Mouse (Mus musculus) 416B (cell line): ENCODE data around the gene Znrd1.
"Not testable (repeated sequence)": the region's sequence is repeated elsewhere in the genome, so short reads cannot be mapped to it uniquely, and the experiment has no call there.

Source experiments
- DNase-seq: peaks from one replicate; pipeline ENCODE4 v3.0.0; 2011; ENCODE audit warnings: low read depth

Znrd1 gene

DNA sequence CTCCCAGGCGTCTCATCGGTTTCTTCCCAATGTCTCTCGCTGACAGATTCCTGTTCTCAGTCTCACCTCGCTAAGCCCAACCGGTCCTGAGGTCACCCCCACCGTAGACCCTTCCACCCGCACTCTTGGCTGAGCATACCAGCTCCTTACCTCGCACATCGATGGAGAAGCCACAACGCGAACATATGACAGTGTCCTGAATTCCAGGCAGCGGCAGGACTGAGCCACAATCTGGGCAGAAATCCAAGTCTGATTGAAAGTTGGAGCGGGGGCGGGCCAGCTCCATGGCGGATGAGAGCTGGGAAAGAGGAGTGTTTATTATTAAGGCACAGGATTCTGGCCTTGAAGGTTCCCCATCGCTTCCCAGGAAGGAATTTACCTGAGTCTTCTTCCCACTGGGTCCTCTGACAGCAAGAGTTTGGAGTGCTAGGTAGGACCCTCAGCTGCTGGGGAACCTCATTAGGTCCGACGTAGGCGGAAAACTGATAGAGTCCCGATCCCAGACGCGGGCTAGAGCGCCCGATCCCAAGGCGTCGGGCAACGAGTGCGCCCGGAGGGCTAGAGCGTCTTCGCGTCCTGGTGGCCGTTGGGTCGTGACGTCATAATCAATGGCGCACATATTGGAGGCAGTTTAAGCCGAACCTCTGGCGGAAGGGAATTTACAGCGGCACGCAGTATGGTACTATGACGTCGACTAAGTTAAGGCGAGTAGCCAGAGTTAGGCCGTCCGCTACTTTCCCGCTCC lies at the start of gene Znrd1, which contains the start of gene Znrd1as:
TSS of gene Znrd1 (minus strand) at position 561 of the 745 bp plus-strand sequence.
TSS of gene Znrd1as (plus strand) at position 594 of the 745 bp plus-strand sequence.
- peak; percentile 99 for DNase-seq

DNA sequence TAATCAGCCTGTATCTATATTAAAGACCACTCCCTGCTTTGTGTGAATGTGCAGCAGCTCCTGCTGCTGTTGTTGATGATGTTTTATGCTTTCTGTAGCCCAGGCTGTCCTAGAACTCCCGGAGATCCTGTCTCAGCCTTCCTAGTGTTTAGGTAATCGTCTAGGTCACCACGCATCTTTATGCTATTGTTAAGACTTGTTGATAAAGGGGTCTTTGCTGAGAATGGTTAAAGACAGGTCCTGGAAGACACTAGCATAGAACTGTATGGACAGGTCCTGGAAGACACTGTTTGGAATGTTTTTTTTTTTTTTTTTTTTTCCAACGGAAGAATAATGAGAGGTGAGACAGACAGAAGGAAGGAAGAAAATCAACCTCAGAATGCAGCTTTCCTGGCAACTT lies 45.0 kb upstream of the Znrd1 start:
- no peak for DNase-seq

DNA sequence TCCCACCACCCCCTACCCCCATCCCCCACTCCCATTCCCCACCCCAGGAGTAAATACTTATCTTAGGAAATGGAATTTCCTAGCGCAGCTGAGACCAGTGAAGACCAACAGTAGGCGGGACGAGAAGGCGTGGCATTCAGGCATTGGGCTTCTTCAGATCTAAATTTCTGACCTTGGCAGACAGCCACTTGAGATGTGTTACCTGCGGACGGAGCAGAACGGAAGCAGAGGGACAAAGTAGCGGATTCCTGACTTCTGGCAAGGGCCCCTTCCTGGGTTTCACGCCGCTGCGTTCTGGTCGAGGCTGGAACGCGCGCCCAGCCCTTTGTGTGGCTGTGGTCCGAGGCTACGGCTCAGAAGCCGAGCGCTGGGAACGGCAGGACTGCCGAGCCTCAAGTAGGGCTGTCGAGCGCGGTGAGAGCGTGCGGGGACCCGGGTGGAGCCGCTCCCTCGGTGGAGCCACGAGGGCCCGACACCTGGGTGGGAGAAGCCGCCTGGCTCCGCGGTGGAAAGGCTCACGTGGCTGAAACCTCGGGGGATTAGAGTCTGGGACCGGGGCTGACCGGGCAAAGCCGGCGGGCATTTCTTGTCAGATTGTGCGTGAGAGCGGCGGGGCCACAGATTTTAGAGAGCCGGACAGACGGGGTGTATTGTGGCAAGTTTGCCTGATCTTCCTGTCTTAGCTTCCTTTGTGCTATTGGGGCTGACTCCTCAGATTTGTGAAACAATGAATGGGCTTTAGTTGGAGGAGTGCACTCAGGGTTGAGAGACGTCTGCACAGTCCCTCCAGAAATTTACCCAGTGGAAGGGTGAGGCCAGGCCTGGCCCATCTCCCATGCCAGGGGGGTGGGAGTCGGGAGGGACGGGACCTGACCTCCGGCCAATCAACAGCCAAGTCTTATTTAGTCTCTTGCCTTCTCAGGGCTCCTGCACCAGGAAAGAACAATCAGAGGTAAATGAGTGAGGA lies 44.3 kb upstream of the Znrd1 start:
- no peak for DNase-seq

DNA sequence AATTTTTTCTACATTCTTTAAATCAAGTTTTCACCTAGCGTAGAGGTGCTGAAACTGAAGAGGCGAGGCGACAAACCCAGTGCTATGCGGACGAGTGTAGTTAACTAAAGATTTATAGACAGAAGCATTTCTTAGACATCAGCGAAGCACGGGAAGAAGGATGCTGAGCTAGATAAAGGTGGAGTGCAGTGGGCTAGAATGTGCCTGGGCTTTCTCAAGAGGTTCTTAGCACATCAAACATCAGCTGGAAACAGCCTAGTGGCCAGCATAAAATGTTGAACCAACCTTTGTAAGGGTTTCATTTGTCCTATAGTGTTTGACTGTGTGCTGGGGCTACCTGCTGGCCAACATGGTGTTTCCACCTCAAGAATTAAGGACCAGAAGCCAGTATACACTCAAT lies 42.5 kb upstream of the Znrd1 start, which contains the start of gene Zfp57:
TSS of gene Zfp57 (plus strand) at position 301 of the 400 bp plus-strand sequence.
- no peak for DNase-seq

DNA sequence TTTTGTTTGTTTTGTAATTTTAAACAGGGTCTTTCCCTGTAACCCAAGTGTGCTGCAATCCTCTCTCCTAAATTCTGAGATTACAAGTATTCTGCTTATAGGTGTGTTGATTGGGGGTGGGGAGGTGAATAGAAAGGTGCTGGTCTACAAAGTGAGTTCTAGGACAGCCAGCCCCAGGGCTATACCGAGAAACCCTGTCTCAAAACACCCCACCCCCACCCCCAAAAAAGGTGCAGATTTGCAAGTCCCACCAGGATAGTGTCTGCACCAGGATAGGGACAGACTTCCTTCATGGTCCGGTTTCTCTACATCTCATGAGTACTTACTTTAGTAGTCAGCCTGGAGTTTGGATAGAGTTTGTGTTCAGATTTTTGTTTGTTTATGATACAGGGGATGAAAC lies 40.1 kb upstream of the Znrd1 start:
- DNase-seq, result no peak

DNA sequence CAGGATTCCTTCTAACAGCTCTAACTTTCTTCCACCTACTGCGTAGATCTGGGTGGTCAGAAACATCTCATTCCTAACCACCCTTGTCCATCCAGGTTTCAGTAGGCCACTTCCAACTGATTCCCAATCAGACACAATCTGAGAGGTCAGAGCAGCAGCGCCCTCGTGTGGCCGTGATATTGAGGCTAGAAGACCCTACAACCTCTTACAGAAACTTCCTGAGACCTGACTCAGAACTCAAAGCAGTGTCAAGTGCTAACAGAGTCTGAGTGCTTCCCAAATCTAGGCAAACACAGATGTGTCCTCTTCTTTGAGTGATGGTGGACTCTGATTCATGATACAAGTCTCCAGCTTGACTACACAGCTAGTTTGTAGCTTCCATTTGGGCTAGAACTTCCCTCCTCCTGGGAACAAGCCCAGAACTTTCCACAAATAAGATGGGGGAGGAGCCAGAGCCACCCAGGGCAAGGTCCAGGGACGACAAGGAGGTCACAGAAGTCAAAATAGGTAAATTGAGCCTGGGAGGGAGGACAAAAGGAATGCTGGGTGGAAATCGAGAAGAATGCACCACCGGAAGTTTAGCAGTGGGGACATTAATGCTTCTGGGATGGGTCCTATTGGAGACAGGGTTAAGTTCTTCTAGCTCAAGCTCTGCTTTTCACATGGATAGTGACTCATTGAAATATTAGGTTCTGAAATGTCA lies 38.8 kb upstream of the Znrd1 start:
- peak; percentile 78 for DNase-seq

DNA sequence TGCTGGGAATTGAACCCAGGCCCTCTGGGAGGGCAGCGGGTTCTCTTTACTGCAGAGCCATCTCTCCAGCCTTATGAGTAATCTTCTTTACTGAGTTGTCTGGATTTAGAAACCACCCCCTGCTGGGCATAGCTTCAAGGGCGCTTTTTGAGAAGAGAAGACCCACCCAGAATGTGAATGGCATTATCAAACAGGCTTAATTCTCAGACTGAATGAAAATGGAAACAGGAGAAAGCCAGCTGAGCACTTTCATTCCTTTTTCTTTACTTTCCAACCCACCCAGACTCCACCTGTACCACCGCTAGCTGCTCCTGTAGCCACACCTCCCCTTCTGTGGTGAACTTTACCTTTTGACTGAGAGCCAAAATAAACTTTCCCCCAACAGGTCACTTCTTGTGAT lies 37.1 kb upstream of the Znrd1 start:
- DNase-seq, result no peak

DNA sequence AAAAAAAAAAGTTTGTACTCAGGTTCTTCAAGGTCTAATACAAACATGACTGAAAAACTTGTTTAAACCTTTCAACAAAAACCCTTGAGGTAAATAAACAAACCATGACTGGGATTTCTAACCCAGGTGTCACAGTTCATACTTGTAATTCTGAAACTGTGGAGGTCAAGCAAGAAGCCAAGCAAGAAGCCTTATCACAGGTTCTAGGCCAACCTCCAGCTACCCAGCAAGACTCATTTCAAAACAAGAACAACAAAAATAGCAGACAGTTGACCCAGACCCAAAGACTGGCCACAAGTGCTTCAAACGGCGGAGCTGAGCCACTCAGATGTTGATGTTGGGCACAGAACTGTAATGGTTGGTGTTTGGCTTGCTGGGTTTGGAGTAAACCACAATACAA lies 36.2 kb upstream of the Znrd1 start:
- DNase-seq, result no peak

DNA sequence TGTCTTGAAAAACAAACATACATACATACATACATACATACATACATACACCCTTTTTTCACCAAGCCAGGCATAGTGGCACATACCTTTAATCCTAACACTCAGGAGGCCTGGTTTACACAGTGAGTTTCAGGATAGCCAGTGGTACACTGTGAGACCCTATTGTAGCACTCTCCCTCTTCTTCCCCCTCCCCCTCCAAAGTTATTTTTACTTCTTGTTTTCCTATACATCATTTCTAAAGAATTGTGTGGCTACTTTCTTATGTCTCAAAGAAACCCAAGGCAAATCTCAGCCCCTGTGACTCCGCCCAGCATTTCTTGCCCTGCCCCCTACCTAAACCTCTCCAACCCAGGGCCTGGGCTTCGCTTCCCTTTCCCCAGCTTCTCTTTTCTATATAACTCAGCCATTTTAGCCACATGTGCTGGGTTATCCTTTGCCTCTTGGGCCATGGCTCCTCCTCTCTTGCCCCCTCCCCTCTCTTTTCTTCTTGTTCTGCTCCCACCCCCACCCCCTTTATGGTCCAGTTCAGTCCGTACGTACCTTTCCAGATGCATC lies 35.5 kb upstream of the Znrd1 start:
- no peak for DNase-seq

DNA sequence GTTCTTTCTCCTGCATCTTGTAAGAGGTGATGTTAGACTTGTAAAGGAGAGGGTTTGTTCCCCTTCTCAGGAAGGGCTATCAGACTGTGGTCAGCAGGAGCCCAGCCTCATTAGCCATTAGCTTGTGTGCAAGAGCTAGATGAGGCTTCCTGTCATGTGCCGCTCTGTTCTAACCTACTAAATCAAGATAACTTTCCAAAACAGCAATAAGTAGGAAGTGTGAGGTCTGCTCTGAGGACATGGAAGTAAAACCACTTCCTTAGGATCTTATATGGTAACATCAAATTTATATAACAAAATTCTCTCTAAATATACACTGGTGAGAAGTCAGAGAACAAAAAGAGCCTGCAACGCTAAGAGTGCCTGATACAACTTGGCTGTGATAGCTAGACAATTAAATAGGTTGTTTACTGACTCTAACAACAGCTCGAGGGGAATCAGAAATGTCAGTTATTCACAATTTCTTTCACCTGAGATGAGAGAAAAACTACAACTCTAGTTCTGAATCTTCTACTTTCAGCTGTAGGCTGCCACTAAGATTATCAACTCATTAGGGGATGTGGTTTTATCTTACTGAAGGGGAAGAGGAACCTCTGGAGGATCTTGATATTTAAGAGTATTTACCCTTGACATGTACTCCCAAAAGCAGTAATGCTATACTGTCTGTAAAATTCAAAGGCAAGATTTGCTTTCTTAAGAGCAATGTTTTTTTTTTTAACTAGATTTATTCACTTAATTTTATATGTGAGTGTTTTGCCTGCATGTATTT lies 34.2 kb upstream of the Znrd1 start:
- peak; percentile 92 for DNase-seq

DNA sequence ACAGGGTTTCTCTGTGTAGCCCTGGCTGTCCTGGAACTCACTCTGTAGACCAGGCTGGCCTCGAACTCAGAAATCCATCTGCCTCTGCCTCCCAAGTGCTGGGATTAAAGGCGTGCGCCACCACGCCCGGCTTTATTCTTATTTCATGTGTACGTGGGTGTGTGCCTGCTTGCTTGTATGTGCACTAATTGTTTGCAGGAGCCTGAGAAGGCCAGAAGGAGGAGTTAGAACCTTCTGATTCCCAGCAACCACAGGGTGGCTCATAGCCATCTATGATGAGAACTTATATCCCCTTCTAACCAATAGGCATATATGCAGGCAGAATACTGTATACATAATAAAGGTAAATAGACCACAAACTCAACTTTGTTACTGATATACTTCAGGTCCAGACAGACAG lies 32.3 kb upstream of the Znrd1 start:
- not testable (repeated sequence) for DNase-seq

DNA sequence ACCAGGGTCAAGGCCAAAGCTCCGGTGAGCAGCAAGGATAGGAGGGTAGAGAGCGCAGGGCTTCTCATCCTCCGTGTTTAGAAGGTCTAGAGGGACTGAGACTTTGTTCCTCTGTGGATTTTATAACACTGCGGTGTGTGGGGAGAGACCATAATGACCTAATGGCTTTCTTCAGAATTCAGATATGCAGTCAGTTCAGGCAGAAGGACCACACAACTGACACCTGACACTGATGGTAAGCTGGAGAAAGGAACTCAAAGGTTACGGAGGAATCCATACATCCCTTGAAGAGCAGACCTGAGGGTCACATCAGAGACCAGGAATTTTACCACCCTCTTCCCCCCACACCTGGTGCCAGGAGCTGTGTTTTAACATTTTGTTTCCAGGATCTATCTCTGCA lies 31.1 kb upstream of the Znrd1 start, which contains the start of gene H2-M5:
TSS of gene H2-M5 (minus strand) at position 101 of the 400 bp plus-strand sequence.
- no peak for DNase-seq

DNA sequence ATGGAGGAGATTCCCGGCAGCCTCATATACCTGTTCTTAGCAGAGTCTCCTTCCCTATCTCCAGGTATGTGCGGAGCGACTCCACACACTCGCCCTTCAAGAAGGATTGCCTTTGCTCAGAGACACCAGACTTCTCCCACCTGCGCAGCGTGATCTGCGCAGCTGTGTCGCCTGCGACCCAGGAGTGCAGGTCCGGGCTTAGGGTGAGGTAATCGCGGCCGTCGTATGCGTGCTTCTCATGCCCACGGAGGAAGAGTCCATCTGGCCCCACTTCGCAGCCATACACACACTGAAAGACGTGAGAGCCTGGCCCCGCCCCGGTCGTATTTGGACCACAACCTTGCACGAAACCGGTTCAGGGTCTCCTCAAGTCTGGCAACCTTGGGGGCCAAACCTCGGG lies 30.1 kb upstream of the Znrd1 start:
- no peak for DNase-seq

DNA sequence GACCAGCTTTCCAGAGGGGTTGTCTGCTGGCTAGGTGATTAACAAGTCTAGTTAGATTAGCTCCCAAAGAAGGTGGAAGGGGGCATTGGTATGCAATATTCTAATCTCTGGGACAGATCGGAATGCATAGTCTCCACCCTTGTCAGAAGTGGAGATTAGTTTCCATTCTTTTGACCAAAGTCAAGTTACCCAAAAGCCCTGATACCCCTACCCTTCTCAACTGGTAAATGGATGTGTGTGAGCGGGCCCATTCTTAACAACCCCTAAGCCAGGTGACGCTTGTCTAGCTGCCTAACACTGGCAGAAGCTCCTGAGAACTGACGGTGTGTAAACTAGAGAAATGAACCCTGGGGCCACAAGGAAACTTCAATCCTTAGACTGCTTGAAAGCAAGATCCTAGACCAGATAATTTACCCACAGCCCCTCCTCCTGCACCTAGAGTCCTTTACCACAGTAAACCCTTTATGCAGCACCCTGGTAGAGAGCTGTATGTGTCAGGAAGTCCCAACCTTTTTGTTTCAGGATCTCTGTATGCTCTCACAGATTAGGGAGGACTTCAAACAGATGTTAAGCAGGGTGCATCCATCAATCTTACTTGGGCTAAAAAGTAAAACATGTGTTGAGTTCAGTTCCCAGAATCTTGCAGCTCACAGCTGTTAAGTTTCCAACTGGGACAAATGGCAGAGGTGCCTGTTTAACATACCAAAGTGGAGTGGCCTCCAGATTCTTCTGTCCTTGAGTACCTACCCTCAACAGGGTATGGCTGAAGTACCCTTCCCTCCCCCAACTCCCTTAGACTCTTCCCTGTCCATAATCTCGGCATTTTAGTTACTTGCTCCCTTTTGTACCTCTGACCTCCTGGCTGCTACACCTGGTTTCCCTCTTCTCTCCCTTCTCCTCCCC lies 24.1 kb upstream of the Znrd1 start:
- DNase-seq, result peak; percentile 55

DNA sequence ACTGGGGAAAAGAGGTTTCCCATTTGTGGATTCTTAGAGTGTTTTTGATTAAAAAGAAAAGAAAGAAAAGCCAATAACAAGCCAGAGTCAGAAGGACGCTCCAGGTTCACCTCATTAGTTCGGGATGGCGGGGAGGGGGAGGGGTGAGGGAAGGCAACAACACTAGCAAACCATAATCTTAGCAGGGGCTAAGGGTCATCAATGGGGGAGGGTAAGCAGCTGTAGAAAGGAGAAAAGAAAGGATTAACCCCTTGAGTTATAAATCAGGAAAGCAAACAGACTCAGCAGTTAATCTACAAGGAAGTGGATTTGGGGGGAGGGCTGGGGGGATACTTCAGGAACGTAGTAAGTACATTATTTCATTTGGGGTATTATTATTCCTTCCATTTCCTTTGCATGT lies 23.5 kb upstream of the Znrd1 start:
- no peak for DNase-seq

DNA sequence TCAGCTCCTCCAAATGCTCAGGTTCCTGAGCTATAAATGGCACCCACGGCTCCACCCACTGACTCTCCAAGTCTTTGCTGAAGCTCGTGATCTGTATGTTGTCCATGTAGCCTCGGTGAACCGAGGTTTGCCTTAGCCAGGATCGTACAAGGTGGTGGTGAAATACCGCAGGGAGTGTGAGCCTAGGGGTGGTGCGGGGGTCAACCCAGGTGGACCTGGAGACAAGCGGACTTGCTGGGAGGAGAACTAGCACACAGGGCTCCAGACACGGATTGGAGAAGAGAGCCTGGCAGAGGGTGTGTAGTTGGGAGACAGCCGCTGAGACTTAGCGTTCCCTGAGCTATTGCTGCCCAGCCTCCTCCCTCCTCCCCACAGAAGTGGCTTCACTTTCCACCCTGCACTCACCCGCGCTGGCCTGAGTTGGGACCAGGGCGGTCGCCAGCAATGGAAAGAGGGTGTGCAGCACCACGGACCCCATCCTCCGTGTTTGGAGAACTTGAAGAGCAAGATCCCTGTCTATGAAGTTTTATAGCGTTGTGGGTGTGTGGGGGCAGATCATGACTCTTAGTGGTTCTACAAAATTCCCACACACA lies 23.0 kb upstream of the Znrd1 start, which contains the start of gene 2410137M14Rik:
TSS of gene 2410137M14Rik (minus strand) at position 17 of the 593 bp plus-strand sequence.
- DNase-seq, result no peak

DNA sequence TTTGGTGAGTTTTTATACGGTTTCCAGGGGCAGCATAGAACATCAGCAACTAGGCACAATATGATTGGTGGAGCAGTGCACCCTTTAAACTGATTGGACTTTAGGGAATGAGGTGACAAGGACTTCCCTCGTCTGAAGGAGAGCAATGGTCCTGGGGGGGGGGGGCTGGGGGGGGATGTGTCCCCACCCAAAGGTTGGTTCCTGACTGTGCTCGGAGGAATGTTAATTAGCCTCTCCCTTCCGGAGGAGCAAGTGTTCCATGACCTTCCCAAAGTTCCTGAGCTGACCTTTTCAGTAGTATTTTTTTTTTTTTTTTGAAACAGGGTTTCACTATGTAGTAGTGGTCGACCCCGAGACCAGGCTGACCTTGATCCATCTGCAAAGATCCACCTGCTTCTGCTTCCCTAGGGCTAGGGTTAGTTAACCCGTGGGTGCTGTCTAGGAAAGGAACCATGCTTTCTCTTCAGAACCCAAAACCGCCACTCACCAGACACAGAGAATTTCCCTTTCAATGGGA lies 15.0 kb upstream of the Znrd1 start:
- no peak for DNase-seq

DNA sequence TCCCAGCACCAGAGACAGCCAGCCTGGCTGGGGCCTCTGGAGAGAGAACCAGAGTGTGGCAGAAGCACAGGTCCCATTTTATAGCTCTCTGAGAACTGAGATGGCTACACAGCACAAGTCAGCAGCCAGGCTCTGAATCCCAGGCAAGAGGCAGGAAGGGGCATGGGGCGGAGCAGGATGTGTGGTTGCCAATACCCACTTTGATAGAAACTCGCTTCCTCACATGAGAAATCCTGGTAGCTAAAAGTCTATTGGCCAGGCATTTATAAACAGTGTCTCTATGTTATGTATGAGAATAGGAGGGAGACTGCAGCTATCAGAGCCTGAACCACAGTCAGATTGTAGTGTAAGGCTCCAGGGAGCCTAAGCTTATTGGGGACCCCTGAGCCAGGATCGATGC lies 14.4 kb upstream of the Znrd1 start:
- DNase-seq, result peak; percentile 82

DNA sequence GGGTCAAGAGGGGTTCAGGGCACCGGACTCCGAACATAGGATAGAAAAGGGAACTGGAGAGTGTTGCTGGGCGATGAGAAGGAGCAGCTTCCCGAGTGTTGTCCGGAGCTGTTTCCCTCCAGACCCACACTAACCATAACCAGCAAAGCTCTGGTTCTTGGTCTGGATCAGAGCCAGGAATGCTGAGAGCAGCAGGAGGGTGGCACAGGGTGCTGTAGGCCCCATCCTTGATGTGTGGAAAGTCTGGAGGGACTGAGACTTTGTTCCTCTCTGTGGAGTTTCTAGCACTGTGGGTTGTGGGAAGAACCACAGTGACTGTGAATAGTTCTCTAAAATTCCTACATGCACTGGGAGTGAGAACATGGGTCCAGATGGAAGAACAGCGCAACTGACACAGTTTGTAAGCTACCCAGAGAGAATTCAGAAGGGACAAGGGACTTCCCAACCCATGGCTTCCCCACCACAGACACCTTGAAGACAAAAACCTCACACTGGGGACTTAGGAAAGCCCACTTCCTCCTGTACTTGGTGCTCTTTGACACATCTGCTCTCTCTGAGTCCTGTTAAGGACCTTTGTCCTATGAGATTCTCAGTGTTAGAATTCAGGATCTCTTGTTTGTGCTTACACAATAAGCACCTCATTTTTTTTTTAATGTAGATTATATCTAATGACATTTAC lies 13.0 kb upstream of the Znrd1 start:
- peak; percentile 36 for DNase-seq
